Mouse (Mus musculus): ENCODE data around the gene Hivep2.

Hivep2 gene

DNA sequence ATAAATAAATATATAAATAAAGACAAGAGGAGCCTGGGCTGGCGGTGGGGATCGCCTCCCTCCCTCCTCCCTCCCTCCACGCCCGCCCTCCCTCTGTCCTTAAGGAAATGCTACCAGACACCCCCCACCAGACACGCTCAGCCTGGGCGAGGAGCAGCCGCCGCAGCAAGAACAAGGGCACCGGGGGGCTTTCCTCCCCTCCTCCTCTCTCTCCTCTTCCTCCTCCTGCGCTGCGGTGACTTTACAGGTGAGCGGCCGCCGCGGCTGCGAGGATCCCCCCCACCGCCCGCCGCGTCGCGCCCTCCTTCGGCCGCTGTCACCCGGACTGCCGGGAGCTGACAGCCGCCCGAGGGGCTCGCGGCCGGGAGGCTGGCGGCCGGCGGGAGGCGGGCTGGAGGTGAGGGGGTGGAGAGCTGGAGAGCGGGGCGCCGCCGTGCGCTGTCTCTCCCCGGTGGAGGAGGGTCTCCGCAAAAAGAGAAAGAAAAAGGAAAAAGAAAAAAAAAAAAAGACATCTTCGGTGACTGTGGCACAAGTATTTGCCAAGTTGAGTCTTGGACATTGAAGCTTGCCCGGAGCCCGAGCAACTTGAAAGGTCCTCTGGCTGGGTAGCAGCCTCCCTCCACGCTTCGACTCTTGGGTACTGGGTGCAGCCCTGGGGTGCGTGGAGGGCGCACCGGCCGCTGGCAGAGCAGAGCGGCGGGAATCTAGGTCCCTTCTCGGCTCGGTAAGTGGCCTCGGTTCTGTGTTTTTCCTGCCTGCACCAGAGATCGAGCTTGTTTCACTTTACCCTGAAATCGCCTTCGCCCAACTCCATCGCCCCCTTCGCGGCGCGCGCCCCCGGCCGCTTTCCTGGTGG is at the start of gene Hivep2:
Gene Hivep2 (plus strand): TSS at position 102 of the 856 bp plus-strand sequence.
- peak; percentile 20 to 35 for DNase-seq (ENCODE audit: low spot score in 2 of 2)

DNA sequence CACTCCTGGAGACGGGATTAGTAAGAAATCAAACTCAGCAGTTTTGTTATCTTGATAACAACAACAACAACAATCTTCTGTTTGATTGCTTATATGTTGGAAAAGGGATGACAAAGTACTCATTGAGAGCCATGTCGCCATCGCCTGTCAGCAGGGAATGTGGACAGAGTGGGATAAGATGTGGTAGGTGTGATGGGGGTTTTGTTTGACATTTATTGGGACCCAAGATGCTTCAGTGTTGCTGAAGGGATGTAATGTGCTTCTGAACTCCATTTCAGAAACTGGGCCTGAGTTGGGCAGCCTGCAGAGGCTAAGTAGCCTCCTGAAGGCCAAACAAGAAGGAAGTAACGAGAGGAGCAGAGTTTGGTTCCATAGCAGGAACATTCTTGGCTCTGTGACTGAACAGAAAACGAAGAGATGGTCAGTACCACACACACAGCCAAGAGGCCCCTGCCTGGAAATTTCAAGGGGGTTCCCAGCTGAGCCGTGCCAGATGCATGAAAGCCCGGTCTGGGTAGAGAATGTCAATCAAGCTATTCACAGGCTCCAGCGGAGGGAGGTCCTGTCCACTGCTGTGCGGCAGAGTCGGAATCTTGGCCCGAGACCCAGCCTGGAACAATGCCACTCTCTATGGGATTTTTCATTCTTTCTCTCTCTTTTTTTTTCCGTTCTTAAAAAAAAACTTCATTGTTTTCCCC is 49.1 kb upstream of the Hivep2 start:
- DNase-seq (ENCODE audit: low spot score in 2 of 2): peak in 1 of 2 experiments; percentile 9

DNA sequence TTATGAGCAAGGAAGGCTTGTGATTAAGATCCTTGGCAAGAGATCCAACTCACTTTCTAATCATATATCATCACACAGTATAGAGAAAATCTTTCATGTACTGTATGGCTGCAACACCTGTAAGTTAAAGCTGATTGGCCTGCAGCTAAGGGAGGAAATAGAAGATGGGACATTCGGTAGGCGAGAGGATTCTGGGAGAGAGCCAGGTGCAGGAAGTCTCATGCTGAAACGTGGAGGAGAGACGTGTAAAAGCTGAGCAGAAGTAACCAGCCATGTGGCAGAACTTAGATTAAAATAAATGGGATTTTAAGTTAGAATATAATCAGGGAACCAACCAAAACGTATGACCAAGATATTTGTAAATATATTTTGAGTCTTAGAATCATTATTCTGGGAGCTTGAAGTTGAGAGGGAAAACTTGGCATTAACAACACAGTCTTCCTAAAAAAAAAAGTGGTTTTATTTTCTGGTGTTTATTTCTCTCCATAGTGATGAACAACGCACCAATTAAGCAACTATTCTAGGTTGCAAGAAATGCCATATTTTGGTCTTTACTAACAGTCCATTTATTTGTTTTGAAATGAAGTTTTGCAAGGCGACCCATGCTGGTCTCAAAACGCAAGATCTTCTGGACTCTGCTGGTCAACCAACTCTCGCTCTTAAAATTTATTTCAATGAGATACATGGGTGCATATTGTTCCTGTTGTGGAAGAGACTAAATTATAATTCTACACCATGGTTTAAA is 44.1 kb upstream of the Hivep2 start:
- no peak for DNase-seq (ENCODE audit: low spot score in 2 of 2)

DNA sequence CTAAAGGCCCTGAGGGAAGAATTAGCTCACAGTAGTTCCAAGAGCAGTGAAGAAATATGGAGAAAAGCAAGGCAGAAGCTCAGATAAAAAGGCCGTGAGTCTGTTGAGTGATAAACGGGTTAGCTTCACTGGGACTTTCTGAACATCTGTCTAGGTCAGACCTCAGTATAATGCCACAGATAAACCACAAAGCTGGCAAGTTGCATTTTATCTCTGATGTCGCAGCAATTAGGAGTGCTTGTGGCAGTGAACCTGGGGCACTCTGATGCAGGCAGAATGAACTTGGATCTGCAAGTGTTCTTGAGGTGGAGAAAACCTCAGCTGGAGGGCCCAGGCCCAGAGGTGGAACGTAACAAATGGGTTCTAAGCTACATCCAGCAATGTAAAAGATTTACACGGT is 36.6 kb upstream of the Hivep2 start:
- no peak for DNase-seq (ENCODE audit: low spot score in 2 of 2)

DNA sequence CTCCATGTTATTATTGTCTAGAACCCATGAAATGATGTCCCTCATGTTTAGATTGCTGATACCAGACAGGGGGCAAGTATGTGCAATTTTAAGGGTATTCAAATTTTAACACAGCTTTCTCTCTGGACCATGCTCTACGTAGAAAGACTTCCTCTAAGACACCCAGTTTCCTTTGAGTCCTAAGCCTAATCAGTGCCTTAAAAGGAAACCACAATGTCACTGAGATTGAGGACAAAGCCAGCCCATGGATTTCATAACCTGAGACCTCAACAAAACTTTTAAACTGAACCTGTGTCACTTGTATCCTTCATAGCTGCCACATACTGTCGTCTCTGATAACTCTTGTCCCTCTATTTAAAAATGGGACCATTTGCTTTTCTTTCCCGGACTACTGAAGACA is 33.7 kb upstream of the Hivep2 start:
- no peak for DNase-seq (ENCODE audit: low spot score in 2 of 2)

DNA sequence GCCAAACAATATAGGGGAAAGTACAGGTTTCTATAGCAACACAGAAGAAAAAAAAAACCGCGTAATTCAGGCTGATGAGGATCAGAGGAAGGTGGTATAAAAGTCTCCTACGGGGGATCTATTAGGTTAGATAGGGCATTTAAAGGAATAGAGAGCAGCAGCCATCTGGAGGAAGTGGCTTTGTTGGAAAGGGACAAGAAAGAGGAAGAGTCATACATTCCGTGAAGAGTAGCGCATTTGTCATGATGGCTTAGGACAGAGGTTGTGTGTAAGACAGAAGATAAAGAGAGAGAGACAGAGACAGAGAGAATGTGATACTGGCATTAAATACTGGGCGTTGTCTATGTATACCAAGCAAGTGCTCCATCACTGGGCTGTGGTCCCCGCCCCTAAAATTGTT is 32.6 kb upstream of the Hivep2 start:
- DNase-seq (ENCODE audit: low spot score in 2 of 2): no peak

DNA sequence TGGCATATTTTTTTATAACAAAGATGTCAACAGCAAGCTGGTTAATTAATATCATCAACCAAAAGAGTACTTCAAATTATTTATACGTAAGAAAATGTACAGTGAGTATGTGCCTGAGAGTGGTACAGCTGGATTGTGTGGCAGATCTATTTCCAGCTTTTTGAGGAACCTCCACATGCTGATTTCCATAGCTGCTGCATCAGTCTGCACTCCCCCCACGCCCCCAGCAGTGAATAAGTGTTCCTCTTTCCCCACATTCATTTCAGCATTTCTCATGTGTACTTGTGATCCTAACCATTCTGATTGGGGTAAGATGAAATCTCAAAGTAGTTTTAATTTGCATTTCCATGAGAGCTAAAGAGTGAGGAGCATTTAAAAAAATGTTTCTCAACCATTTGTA is 30.2 kb upstream of the Hivep2 start:
- no peak for DNase-seq (ENCODE audit: low spot score in 2 of 2)

DNA sequence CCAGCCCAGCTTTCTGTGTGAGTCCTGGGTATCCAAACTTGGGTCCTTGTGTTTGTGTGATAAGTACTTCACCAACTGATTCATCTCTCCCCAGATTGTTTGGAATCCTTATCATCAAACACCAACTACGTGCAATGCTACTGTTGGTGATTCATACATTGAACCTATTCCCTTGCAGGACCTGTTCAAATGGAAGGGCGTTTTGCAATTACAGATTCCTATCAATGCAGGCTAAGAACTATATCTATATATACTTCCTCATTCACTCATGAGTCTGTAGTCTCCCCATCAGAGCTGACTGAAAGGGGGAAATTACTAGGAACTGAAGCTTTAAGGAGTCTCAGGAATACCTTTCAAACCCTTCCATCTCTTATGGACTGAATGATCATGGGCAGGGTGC is 24.5 kb upstream of the Hivep2 start:
- DNase-seq (ENCODE audit: low spot score in 2 of 2): no peak

DNA sequence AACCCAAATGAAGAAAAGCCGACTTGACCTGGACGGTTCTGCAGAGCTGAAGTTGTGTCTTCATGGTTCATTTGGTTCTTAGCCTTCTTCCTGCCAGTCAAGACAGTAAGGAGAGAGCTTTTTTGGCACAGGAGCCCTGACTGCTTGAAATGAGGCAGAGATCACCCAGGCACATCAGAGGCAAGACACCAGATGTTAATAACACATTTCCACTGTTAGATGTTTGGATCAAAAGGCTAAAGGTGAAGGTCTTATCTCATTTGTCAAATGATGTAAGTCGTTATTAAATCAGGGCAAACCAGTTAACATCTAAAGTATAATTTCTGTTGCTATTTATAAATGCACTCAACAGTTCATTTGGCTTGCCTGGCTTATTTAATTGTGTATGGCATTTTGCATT is 22.2 kb upstream of the Hivep2 start:
- no peak for DNase-seq (ENCODE audit: low spot score in 2 of 2)

DNA sequence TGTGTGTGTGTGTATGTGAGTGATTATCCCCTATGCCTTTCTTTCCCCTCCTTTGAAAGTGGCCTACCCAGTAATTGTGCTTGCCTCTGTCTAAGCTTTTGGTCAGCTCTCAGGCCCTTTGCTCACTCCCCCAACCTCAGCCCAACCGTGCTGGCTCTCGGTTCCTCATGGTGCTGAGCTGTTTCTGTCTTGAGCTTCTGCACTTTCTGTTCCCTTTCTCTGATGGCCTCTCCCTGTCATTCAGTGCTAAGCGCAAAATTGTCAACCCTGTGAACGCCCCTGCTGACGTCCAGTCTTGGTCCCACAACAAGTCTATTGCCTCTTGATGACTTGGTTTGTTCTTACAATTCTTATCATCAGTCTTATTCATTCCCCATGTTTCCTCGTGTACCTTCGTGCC is 19.4 kb upstream of the Hivep2 start:
- no peak for DNase-seq (ENCODE audit: low spot score in 2 of 2)

DNA sequence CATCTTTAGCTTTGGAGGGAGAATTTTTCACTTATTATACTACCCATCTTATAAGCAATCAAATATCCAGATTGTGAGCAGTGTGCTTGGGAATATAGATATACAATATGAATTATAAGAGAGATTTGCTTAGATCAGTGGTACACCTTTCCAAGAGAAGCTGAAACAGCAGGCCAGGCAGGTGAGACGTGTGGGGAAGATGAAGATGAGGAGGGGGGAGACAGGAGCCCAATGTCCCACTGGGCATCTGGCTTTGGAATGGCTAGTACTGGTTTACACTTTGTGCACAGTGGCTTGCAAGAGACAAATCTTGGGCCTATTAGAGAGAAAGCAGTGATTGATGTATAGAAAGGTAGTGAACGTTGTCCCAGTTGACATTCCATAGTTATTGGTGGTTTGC is 2.9 kb upstream of the Hivep2 start:
- no peak for DNase-seq (ENCODE audit: low spot score in 2 of 2)

DNA sequence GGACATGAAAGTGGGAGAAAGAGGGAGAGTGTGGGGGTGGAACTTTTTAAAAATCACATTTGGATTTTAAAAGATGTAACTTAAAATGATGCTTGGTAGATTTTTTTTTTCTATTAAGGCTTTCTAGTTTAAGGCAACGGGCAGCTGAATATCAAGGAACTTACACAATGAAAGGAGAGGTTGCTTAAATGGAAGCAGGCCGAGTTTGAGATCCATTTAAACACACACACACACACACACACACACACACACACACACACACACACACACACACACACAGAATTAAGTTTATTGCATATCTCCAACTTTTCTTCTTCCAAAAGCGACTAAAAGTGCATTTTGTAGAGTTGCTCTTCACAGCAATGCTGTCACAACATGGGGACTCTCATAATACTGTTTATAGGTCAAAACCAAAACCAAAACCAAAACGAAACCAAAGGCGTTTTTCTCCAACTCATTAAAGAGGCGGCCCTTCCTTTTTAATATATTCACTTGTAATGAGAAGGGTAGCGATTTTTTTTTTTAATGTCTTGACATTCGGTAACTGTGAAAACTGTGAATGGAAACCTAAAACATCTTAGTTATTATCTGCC is 1.9 kb upstream of the Hivep2 start:
- no peak for DNase-seq (ENCODE audit: low spot score in 2 of 2)

DNA sequence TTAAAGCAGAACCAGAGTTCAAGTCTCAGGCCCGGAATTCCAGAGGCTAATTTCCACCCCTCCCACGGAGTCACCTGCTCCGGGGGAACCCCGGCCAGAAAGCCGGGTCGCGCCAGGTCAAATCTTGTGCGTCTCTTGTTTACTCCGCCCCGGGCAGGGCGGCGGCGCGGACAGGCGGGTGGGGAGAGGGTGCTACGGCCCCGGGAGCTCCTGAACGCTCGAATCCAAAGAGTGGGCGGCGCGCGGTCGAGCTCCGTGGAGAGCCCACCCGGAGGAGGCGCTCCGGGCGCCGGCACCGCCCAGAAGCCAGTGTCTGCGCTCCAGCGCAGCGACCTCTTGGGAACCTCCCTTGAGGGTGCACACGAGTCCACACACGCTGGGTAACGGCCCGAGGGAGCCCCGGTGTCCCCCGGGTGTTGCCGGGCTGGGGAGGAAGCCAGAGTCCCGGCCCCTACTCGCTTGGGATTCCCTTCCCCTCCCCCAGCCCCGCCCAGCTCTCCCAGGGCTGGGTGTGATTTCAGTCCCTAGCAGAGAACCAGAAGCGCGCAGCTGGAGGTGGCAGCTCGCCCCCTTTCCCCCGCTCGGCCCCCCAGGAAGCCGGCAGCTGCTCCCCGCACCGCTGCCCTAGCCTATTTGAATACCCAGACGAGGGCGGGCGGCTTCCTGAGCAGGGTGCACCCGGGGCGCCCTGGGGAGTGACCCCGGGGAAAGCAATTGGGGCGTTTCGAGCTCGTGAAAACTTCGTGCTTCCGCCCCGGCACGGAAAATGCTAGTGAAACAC is 1.2 kb upstream of the Hivep2 start:
- peak; percentile 69 to 72 for DNase-seq (ENCODE audit: low spot score in 2 of 2)

DNA sequence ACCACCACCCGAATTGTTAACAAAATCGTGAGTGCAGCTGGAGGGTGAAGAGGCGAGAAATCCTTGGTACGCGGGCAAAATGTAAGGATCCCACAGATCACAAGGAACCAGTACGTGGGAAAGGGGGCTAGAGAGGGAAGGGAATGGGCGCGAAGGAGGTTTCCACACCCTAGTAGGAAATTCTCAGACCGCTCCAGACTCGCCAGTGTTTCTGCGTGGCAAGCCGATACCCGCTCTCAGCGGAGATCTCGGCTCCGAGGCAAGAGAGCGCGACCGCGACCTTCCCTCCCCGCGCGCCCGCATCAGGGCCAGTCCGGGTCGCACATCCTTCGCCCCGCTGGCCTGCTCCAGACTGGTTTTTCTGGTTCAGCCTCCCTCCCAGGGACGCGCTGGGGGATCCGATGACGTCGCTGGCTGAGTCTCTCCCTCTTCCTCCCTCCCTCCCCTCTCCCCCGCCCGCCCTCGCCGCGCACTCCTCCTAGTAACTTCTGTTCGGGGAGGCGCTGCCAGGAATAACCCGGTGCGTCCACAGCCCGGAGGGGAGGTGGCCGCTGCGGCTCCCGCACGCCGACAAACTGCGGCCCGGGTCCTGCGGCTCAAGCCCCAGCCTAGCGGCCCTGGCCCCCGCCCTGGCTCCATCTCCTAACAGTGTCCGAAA is 430 bp upstream of the Hivep2 start:
- DNase-seq (ENCODE audit: low spot score in 2 of 2): peak; percentile 76 to 82

DNA sequence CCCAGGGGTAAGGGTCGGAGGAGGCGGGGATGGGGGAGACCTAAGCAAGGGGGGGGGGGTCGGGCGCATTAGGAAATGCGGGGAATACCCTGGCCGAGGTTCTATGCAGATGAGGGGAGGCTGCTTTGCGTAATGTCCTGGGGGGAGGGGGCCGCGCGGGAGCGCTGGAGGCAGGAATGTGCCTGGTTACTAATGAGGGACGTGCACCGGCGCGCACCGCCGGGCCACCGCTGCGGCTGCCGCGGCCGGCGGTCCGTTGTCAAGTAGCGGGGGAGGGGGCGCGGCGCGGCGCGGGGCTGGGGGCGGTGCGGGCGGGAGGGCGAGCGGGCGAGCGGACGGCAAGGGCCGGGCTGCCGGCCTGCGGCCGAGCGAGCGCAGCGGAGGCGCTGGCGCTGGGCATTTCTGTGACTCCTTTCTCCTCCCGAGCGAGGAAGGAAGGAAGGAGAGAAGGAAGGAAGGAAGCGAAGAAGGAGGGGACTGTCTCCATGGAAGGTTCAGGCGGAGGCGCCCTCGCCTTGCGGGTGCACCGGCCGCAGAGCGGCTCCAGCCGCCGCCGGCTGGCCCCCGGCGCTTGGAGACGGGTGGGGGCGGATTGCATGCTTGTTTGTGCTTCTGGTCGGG is 1.1 kb downstream of the Hivep2 start:
- peak; percentile 57 to 60 for DNase-seq (ENCODE audit: low spot score in 2 of 2)

DNA sequence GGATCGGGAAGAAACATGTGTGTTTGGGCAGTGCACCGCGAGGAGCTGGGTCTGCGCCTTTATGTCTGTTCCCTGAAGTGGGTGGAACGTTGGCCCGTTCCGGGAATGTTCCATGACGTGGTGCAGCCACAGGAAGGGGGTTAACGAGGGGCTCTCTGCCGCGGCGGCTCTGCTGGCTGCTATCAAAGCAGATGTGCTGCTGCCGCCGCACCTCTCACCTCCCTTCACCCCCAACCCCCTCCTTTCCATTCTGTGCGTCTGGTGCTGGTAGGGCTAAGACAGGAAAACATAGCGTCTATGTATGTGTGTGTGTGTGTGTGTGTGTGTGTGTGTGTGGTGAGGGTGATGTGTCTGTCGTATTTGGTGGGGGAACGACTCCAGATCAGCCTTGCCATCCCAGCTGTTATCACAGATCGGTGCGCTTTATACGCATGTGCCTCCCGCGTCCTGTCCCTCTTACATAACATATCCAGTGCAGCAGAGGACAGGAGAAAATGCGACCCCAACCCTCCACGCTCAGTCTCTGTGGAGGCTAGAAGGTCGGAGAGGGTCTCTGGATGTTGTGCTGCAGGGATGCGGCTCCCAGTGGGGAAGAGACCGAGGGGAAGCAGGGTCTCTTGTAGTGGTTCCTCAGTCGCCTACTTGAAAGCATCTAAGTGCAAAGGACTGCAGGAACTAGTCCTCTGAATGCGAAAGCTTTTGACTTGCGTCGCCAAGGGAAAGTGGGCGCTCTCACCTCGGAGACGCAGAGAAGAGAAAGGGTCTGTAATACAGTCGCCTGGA is 1.8 kb downstream of the Hivep2 start:
- peak; percentile 70 to 83 for DNase-seq (ENCODE audit: low spot score in 2 of 2)

DNA sequence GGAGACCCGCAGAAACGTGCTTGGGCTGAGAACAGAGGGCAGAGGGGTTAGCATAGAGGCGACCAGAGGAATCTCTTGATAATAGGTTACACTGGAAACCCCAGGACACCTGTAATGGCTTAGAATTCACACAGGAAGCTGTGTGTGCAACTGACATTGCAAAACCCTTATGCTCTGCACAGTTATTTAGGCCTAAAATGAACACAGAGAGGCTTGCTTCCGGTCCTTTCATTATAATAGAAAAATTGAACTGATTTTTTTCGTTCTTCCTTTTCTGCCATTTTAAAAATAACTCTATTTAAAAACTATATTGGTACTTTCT is 2.3 kb downstream of the Hivep2 start:
- DNase-seq (ENCODE audit: low spot score in 2 of 2): no peak

DNA sequence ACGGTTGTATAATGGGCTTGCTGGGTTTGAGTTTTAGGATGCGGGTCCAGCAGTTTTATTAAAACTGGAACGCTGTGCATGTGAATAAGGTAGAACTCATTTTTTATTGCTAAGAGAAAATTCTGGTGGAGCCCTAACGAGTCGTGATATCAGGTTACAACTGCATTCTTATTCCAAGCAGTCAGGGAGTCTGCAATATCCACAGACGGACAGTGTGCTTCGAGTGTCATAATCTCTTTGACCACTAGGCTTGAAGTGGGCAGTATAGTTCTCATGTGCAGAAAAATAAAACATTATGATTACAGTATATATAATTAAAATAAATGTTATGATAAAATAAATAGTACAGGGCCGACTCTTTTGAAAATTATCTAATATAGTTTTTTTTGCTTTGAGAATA is 3.1 kb downstream of the Hivep2 start:
- DNase-seq (ENCODE audit: low spot score in 2 of 2): no peak

DNA sequence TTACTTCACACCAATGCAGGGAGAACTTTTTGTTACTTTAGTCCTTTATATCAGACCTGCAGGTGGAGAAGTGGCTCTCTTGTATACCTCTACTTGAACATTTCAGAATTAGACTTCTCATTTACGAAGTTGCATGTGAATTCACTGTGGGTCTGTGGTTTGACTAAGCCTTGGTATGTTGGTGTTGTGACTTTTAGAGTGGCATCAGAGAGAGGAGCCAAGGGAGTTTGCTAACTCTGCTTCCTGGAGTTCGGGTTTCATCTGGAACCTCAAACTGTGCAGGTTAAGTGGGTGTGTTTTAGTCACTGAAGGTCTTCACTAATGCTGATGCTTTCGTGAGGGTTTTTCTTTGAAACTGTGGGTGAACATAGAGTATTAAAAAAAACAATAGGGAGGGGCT is 4.4 kb downstream of the Hivep2 start:
- DNase-seq (ENCODE audit: low spot score in 2 of 2): no peak

DNA sequence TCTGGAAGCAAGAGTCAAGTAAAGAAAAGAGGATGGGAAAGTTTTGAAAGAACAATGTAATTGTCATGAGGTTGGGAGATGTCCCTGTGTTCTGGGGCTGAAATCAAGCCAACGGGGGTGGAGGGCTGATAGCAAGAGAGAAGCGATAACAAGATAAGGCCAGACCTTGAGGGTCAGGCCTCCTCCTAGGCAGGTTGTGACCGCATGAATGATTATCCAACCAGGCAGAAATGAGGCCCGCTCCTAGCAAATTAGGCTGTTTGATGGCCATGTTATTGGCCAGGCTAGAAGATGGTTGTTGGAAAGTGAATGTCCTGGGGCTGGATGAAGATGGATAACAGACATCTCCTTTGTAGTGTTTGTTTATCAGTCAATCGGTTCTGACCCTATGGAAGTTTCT is 5.4 kb downstream of the Hivep2 start:
- no peak for DNase-seq (ENCODE audit: low spot score in 2 of 2)

Data from frontal cortex, postnatal 14 days (tissue).